Mouse (Mus musculus) hindlimb bud, embryonic 11.5 days (tissue): ENCODE measurements around the gene Scrt2.

ENCODE experiments used
- DNase-seq: peaks from one replicate; pipeline ENCODE4 v3.0.0-alpha.2; 2012; ENCODE audit warnings: low read depth, low spot score; ENCODE audit errors: extremely low spot score

Gene Scrt2

GRCm38 (mm10) chr2:152105318-152106224, 24.2 kb downstream of the Scrt2 start, which contains the start of gene Srxn1:
Gene Srxn1, plus strand, starts transcription at chr2:152105516.
- no peak for DNase-seq

GRCm38 (mm10) chr2:152106225-152106595, 24.9 kb downstream of the Scrt2 start:
- DNase-seq = no peak

GRCm38 (mm10) chr2:152106597-152106996, 25.3 kb downstream of the Scrt2 start:
- DNase-seq = no peak

- DNase-seq = no peak
Measured at GRCm38 (mm10) chr2:152108702-152109101, 27.4 kb downstream of the Scrt2 start.

- DNase-seq = no peak
Measured at GRCm38 (mm10) chr2:152109386-152109785, 28.1 kb downstream of the Scrt2 start.

GRCm38 (mm10) chr2:152111311-152111710, 30.0 kb downstream of the Scrt2 start:
- DNase-seq = no peak

- peak; percentile 94 for DNase-seq
Measured at GRCm38 (mm10) chr2:152111920-152112319, 30.6 kb downstream of the Scrt2 start.

- DNase-seq = no peak
Measured at GRCm38 (mm10) chr2:152112490-152112889, 31.2 kb downstream of the Scrt2 start.

GRCm38 (mm10) chr2:152112970-152113369, 31.6 kb downstream of the Scrt2 start:
- DNase-seq = no peak

GRCm38 (mm10) chr2:152114057-152114975, 33.0 kb downstream of the Scrt2 start:
- no peak for DNase-seq

- DNase-seq = no peak
Measured at GRCm38 (mm10) chr2:152117694-152118093, 36.4 kb downstream of the Scrt2 start.

GRCm38 (mm10) chr2:152119228-152119865, 38.0 kb downstream of the Scrt2 start:
- no peak for DNase-seq

- no peak for DNase-seq
Measured at GRCm38 (mm10) chr2:152122896-152123295, 41.6 kb downstream of the Scrt2 start.

GRCm38 (mm10) chr2:152128597-152128996, 47.3 kb downstream of the Scrt2 start:
- DNase-seq = no peak

- DNase-seq = no peak
Measured at GRCm38 (mm10) chr2:152129778-152130177, 48.4 kb downstream of the Scrt2 start.

- DNase-seq = no peak
Measured at GRCm38 (mm10) chr2:152132016-152132415, 50.7 kb downstream of the Scrt2 start.

GRCm38 (mm10) chr2:152132691-152133090, 51.4 kb downstream of the Scrt2 start:
- DNase-seq = no peak

GRCm38 (mm10) chr2:152139191-152139987, 58.1 kb downstream of the Scrt2 start:
- DNase-seq = no peak

GRCm38 (mm10) chr2:152140941-152141340, 59.6 kb downstream of the Scrt2 start:
- DNase-seq = no peak

GRCm38 (mm10) chr2:152141491-152141890, 60.2 kb downstream of the Scrt2 start:
- no peak for DNase-seq
